Mouse (Mus musculus): ENCODE data around the gene Cenpa.

The Cenpa gene

DNA sequence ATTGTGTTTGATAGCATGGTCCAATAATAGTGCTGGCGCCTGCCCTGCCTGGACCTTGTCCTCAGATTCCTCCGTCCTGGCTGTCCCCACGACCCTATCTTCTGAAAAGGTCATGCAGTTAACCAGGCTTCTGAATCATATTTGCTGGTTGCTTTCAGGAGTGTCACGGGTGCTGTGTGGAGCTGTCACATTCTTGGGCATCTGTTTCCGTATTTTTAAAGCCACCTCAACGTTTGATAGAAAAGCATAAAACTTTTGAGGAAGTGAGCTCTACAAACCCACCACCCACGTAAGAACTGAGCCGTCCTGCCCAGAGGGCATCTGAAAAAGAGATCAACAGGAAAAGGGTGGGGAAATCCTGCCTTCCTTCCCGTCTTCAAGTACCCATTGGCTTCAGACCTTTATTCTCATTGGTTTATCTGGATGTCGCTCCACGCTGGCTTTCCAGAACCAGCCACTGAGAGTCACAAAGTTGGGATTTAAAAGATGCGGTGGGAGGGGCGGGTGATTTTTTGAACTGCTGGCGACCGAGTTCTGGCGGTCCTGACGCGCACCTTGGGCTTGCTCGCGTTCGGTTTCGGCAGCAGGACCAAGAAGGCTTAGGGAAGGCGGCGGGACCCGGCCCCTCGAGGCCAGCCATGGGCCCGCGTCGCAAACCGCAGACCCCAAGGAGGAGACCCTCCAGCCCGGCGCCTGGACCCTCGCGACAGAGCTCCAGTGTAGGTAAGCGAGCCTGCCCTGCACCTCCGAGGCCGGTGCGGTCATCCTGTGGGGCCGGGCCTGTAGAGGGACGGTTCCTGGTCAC lies at the start of gene Cenpa:
Gene Cenpa, plus strand, starts transcription at position 387 of the 805 bp plus-strand sequence.
- peak; percentile 84 to 86 for DNase-seq (ENCODE audit: low spot score in 2 of 2)

GRCm38 (mm10) chr5:30617357-30617756 lies 49.2 kb upstream of the Cenpa start:
- DNase-seq (ENCODE audit: low spot score in 2 of 2): no peak

DNA sequence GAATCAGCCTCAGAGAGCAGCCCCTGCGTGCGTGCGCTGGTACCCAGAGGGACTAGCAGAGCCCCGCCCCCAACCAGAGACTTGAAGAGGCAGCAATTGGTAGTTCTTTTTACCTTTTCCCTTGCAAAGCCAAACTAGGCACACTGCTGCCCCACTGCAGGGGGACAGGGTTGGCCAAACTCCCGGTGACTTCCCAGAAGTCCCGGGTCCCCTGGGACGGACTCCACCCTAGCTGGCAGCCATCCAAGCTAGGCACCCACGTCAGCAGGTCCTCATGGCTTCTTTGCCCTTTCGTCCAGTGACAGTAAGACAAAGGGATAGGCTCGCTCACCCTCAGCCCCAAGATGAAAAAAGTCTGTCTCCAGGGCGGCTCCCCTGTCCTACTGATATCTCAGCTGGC lies 48.7 kb upstream of the Cenpa start:
- DNase-seq (ENCODE audit: low spot score in 2 of 2): no peak

GRCm38 (mm10) chr5:30618376-30619003 lies 48.1 kb upstream of the Cenpa start:
- no peak for DNase-seq (ENCODE audit: low spot score in 2 of 2)

- no peak for DNase-seq (ENCODE audit: low spot score in 2 of 2)
Measured at GRCm38 (mm10) chr5:30619211-30619610, 47.4 kb upstream of the Cenpa start.

DNA sequence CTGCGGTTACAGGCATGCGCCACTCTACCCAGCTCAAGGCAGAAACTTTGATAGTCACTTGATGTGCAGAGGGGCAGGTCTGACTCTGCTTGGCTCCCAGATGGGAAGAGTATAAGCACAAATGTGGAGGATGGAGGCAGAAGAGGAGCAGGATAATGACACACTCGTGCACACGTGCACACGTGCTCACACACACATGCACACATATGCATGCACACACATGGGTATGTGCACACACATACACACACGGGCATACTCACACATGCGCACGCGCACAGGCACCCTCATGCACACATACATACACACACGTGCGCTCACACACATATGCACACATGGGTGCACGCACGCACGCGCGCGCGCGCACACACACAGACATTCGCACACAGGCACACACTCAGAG lies 46.0 kb upstream of the Cenpa start:
- DNase-seq (ENCODE audit: low spot score in 2 of 2): no peak

DNA sequence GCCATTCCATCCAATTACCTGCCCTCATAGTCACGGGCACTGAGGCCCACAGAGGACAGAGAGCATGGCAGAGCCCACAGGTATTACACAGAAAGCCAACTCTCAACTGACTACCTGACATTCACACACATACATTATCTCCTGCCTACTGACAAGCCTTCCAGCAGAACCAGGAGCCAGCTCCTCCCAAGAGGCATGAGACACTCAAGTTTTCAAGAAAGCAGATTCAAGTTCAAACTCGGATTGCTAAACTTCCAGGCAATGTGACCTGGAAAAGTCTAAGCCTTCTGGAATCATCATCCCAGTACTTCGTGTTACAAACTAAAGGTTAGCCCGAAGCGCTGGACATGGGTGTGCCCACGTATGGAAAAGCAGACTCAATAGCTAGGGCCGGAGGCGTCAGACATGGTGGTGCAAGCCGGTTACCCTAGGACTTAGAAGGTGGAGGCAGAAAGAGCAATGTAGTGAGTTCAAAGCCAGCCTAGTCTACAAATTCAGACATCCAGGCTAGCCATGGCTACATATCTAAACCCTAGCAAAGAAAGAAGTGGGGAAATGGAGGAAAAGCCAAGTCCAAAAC lies 45.3 kb upstream of the Cenpa start:
- DNase-seq (ENCODE audit: low spot score in 2 of 2): no peak

DNA sequence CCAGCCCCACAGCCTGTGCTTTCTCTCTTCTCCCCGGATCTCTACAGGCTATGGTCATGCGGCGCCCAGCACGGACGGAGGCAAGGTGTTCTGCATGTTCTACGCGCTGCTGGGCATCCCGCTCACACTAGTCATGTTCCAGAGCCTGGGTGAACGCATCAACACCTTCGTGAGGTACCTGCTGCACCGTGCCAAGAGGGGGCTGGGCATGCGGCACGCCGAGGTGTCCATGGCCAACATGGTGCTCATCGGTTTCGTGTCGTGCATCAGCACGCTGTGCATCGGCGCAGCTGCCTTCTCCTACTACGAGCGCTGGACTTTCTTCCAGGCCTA lies 44.8 kb upstream of the Cenpa start:
- DNase-seq (ENCODE audit: low spot score in 2 of 2): no peak

DNA sequence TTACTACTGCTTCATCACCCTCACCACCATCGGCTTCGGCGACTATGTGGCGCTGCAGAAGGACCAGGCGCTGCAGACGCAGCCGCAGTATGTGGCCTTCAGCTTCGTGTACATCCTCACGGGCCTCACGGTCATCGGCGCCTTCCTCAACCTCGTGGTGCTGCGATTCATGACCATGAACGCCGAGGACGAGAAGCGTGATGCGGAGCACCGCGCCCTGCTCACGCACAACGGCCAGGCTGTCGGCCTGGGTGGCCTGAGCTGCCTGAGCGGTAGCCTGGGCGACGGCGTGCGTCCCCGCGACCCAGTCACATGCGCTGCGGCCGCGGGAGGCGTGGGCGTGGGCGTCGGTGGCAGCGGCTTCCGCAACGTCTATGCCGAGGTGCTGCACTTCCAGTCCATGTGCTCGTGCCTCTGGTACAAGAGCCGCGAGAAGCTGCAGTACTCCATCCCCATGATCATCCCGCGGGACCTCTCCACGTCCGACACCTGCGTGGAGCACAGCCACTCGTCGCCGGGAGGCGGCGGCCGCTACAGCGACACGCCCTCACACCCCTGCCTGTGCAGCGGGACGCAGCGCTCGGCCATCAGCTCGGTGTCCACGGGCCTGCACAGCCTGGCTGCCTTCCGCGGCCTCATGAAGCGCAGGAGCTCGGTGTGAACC lies 44.3 kb upstream of the Cenpa start:
- DNase-seq (ENCODE audit: low spot score in 2 of 2): peak in 1 of 2 experiments; percentile 16

DNA sequence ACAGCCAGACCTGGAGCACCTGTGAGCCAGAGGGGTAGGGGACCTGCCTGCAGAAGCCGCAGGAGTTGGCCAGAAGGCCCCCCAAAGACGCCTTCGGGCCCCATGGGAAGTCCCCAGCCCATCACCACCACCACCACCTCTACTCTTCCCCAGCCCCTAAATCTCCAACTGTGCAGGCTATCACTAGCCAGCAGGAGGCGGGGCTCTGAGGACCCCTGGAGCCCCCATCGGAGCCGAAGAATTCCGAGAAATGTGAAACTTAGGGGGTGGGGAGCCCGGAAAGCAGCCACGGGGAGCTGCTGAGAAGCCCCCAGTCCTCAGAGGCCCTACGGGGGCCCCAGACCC lies 43.8 kb upstream of the Cenpa start:
- no peak for DNase-seq (ENCODE audit: low spot score in 2 of 2)

GRCm38 (mm10) chr5:30623380-30623779 lies 43.2 kb upstream of the Cenpa start:
- DNase-seq (ENCODE audit: low spot score in 2 of 2): no peak

DNA sequence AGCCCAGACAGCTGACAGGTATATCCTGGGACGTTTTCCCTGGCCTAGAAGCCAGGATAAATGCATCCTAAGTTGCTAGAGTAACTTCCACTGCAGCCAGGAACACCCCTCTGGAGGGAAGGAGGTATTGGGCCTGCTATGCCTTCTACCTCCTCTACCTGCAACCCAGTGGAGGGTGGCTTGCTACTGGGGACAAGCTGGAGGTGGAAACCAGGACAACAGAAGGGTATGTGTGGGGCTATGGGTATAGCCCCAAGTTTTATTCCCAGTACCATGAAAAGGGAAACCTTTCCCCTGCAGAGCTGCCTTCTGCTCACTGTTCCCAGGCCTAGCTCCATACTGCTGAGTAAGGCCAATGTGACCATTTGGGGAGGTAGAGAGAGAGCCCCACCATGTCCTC lies 42.3 kb upstream of the Cenpa start:
- no peak for DNase-seq (ENCODE audit: low spot score in 2 of 2)

DNA sequence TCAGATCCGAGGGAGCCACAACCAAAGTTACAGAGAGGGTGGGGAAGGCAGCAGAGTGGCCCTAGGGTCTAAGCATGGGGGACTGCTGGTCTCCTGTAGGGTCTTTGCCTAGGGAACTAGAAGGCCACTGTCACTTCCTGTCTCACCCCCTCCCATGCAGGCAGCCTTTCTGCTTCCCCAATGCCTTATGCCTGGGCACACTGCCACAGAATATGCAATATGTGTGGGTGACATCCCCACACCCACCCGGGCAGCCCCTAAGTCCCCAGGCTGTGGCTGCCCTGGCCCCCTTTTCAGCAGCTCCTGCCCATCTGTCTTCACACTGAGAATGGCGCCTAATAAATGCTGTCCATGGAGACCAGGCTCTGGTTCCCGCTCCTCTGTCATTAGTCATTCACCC lies 41.7 kb upstream of the Cenpa start:
- no peak for DNase-seq (ENCODE audit: low spot score in 2 of 2)

DNA sequence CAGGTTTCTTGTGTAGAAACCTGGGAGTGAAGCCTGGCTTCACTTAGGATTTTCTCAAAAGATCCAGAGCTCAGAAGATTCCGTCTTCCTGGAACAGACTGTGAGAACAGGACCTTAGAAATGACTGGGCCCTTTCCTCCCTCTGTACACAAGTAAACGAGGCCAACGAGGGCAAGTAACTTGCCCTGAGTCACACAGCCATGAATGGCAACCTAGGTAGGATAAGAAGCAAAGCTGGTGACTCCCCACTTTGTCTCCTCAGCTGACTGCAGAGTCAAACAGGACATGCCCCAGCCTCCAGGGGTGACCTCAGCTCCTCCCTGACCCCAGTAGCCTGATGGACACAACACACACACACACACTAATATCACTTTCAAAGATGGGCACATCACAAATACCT lies 41.2 kb upstream of the Cenpa start:
- no peak for DNase-seq (ENCODE audit: low spot score in 2 of 2)

DNA sequence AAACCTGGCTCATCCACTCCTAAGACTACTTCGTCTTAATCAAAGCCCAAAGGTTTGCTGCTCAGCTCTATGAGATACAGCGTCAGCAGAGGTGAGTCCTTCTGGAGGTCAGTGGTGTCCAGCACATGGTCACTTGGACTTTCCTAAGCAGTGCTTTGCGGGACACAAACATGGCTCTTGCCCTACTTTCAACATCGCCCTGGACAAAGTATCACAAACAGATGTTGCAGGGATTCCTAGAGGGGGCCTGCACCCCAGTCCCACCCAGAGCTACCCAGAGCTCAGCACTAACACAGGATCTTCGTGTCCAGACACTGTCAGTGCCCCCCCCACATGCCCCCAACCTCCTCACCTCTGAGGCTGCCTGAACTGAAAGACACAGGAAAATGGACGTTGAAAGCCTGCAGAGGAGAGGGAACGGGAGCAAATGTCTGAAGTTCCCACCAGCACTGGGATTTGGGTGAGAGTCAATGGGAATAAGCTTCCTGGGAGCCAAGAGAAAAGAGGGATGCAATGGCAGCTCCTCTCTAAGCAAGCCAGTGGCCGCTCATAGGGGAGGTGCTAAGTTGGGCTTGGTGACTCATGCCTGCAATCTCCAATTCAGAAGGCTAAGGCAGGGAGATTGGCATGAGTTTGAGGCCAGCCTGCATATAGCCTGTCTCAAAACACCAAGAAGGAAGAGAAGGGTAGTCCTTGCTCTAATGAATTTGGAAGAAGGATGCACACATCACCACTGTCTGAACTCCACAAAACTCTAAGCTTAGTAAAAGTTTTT lies 40.1 kb upstream of the Cenpa start:
- no peak for DNase-seq (ENCODE audit: low spot score in 2 of 2)

- DNase-seq (ENCODE audit: low spot score in 2 of 2): no peak
Measured at GRCm38 (mm10) chr5:30628511-30628910, 38.1 kb upstream of the Cenpa start.

DNA sequence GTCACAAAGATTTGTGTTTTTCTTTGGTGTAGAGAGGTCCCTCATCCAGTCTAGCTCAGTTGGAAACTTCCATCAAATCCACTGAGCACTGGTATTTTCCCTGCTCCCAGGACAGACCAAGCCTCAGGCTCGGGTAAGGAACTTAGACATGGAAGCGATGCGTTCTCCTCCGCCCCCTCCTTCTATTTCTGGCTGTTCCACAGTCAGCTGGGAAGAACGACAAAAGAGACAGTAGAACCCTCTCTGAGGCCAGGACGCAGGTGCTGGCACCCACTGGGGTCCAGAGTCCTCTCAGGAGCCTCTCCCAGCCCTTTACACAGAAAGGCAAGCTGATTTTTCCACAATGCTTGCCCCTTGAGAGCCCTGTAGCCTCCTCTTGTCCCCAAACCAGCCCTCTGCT lies 36.2 kb upstream of the Cenpa start:
- no peak for DNase-seq (ENCODE audit: low spot score in 2 of 2)

DNA sequence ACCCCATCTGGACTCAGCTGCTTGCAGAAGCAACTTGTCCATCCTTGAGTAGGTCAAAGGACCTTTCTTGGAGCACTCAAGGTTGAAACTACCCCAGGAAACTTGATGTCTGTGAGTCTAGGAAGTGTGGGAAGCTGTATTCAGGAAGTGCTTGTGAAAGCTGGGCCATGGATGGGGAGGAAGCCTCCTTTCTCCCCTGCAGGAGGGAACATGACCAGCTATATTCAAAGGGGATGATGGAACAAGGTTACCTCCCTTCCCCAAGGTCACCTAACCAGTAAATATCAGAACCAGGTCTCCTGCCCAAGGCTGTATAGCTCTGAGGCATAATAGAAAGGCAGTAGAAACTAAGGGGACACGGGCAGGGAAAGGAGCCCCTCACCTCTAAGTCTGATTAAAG lies 34.4 kb upstream of the Cenpa start:
- DNase-seq (ENCODE audit: low spot score in 2 of 2): no peak

GRCm38 (mm10) chr5:30636994-30637393 lies 29.6 kb upstream of the Cenpa start:
- DNase-seq (ENCODE audit: low spot score in 2 of 2): no peak

DNA sequence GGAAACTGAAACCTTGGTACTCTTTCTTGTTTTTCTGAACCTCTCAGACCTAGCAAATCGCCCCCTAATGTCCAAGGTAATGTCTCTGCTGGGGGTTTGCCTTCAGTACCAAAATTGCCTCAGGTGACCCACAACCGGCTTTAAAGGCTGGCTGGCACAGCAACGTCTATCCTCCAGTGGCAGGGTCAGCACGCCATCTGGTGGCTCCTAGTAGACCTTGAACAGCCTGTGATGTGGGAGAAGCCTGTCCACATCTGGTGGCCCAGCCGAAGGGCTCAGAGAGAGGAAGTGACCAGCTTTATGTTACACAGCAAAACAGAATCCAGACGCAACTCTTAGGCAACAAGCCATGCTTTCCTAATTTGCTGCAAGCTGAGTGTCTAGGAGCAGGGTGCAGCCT lies 28.5 kb upstream of the Cenpa start:
- DNase-seq (ENCODE audit: low spot score in 2 of 2): peak in 1 of 2 experiments; percentile 25

DNA sequence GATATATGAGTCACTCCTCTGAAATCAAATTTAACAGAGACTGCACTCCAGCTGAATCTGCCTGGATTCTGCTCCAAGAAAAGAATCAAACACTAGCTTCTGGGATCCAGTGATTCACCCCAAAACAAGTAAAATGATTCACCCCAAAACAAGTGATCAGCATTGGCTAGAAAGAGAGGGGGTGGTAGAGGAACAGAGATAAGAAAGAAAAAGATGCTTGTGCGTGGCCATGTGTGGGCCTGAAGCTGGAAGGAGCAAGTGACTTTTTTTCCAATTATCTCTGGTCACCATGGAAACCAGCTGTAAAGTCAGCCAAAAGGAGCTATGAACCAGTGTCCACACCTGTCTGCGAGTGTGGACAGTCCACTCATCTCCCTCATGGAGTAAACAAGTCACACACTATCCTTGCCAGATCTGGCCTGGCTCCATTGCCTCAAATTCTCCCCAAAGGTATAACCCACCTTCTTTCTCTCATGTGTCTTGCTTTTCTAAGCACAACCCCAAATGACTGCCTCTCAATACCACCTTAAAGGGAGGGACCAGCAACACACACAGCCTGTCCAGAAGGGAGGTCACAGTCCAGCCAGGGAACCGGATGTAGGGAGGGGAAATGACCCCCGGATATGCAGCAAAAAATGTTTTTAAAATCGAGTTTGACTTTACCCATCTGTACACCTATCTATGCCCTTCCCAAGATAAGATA lies 22.9 kb upstream of the Cenpa start:
- no peak for DNase-seq (ENCODE audit: low spot score in 2 of 2)

All from thymus, postnatal 10 days (tissue).